Mouse (Mus musculus): ENCODE results near the gene Eps8l2. TPM values are rescaled to one million over a fixed set of nuclear protein-coding genes. Genes with fewer than 3 reads are reported as not detected.

The Eps8l2 gene
- total and polyA plus RNA-seq, 2 experiments from 2014 or later = 0.67 to 2.7 TPM

GRCm38 (mm10) chr7:141363106-141363751 lies 24.5 kb downstream of the Eps8l2 start:
- no peaks in the 10 kb centered on the region for H3K4me1 ChIP-seq (ENCODE audit: control insufficient read depth, insufficient read depth)
- H3K27ac ChIP-seq (ENCODE audit: low read depth) = no peak overlapping the region
- no peaks in the 10 kb centered on the region for H3K36me3 ChIP-seq (replicated peaks; ENCODE audit: control insufficient read depth, insufficient read depth, low read length)
- H3K9me3 ChIP-seq (replicated peaks; ENCODE audit: control insufficient read depth, low read length) = no peaks in the 10 kb centered on the region
- no peak overlapping the region for H3K9ac ChIP-seq (replicated peaks; ENCODE audit: low read depth, low read length)
- TF ChIP-seq CTCF (IDR thresholded peaks at IDR 0.05; ENCODE audit: low read depth) (peak; percentile 85), EP300 (IDR thresholded peaks at IDR 0.05; ENCODE audit: low read depth) (no peak)
- peaks cover 11% of the 10 kb centered on the region for H3K27me3 ChIP-seq (ENCODE audit: control insufficient read depth, insufficient read depth, low read length)
- 53% methylated on average over 4 of the region's 4 CpGs for WGBS
- ATAC-seq (ENCODE audit: insufficient read depth, low read depth) (peak; percentile 69), DNase-seq (ENCODE audit: low spot score) (peak; percentile 76)
- no peak overlapping the region for H3K4me2 ChIP-seq (ENCODE audit: low read depth, low read length)
- H3K4me3 ChIP-seq (ENCODE audit: low read depth, low read length) = no peak overlapping the region

GRCm38 (mm10) chr7:141363752-141364125 lies 25.1 kb downstream of the Eps8l2 start:
- H3K4me1 ChIP-seq (ENCODE audit: control insufficient read depth, insufficient read depth) = no peaks in the 10 kb centered on the region

DNA sequence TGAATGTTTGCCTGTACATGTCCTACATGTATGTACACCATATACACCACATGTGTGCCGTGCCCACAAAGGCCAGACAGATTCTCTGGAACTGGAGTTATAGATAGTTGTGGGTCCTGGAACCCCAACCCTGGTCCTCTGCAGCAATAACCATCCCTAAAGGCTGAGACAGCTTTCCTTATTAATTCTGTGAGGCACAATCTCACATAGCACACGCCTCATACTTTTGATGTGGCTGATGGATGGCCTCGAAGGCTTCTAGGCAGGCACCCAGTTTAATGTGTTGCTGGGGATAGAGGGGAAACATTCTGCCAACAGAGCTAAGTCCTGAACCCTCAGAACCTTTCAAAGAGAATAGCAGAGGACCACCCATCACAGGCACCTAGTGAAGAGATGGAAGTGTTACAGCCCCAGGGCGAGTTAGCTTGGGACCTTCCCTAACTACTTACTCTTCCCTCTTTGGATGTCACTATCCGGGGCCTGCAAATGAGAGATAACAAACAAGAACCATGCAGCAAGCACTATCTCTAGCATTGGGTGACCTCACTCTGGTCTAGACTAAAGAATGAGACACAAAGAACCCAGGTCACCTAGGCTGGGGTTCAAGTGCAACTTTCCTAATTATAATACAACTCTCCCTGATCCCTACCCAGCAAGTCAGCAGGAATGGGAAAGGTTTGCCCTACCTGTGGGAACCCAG lies 25.8 kb downstream of the Eps8l2 start:
- ATAC-seq (ENCODE audit: insufficient read depth, low read depth) (no peak), DNase-seq (ENCODE audit: low spot score) (no peak)
- no peak for TF ChIP-seq EP300 (IDR thresholded peaks at IDR 0.05; ENCODE audit: low read depth)
- no peak for TF ChIP-seq CTCF (IDR thresholded peaks at IDR 0.05; ENCODE audit: low read depth)
- no peaks in the 10 kb centered on the region for H3K4me1 ChIP-seq (ENCODE audit: control insufficient read depth, insufficient read depth)
- 47% methylated on average over 5 of the region's 5 CpGs for WGBS
- peaks cover 11% of the 10 kb centered on the region for H3K27me3 ChIP-seq (ENCODE audit: control insufficient read depth, insufficient read depth, low read length)
- H3K27ac ChIP-seq (ENCODE audit: low read depth) = no peak overlapping the region
- no peaks in the 10 kb centered on the region for H3K36me3 ChIP-seq (replicated peaks; ENCODE audit: control insufficient read depth, insufficient read depth, low read length)
- no peaks in the 10 kb centered on the region for H3K9me3 ChIP-seq (replicated peaks; ENCODE audit: control insufficient read depth, low read length)
- H3K9ac ChIP-seq (replicated peaks; ENCODE audit: low read depth, low read length) = no peak overlapping the region
- no peak overlapping the region for H3K4me2 ChIP-seq (ENCODE audit: low read depth, low read length)
- no peak overlapping the region for H3K4me3 ChIP-seq (ENCODE audit: low read depth, low read length)

More at GRCm38 (mm10) chr7:141363752-141364125, 25.1 kb downstream of the Eps8l2 start:
- 42% methylated on average over 2 of the region's 2 CpGs for WGBS
- no peak overlapping the region for H3K4me3 ChIP-seq (ENCODE audit: low read depth, low read length)
- no peak for ATAC-seq (ENCODE audit: insufficient read depth, low read depth)
- TF ChIP-seq CTCF (IDR thresholded peaks at IDR 0.05; ENCODE audit: low read depth) (no peak), EP300 (IDR thresholded peaks at IDR 0.05; ENCODE audit: low read depth) (no peak)
- no peaks in the 10 kb centered on the region for H3K36me3 ChIP-seq (replicated peaks; ENCODE audit: control insufficient read depth, insufficient read depth, low read length)
- no peak overlapping the region for H3K4me2 ChIP-seq (ENCODE audit: low read depth, low read length)
- H3K27me3 ChIP-seq (ENCODE audit: control insufficient read depth, insufficient read depth, low read length) = peaks cover 11% of the 10 kb centered on the region
- no peak overlapping the region for H3K27ac ChIP-seq (ENCODE audit: low read depth)
- no peak overlapping the region for H3K9ac ChIP-seq (replicated peaks; ENCODE audit: low read depth, low read length)
- DNase-seq (ENCODE audit: low spot score) = no peak
- no peaks in the 10 kb centered on the region for H3K9me3 ChIP-seq (replicated peaks; ENCODE audit: control insufficient read depth, low read length)

DNA sequence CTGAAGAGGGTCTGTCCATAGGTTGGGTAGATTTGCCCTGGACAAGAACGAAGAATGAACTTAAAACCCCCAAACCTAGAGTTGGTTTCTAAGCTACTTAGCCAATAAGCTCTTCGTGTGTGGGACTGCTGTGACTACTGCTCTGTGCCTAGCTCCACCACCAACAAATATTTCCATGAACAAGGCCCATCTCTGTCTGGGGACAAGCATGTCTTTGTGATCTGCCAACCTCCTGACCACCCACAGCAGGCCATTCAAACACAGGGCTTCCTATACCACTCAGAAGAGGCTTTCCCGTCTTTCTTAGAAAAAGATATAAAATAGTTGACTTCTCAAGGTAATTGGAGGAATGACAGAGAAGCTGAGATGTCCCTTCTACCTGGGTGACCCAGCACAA lies 26.4 kb downstream of the Eps8l2 start:
- Histone ChIP-seq H3K9ac (replicated peaks; ENCODE audit: low read depth, low read length) (no peak overlapping the region), H3K4me1 (ENCODE audit: control insufficient read depth, insufficient read depth) (no peaks in the 10 kb centered on the region), H3K4me3 (ENCODE audit: low read depth, low read length) (no peak overlapping the region), H3K4me2 (ENCODE audit: low read depth, low read length) (no peak overlapping the region), H3K27me3 (ENCODE audit: control insufficient read depth, insufficient read depth, low read length) (peaks cover 11% of the 10 kb centered on the region), H3K9me3 (replicated peaks; ENCODE audit: control insufficient read depth, low read length) (no peaks in the 10 kb centered on the region), H3K36me3 (replicated peaks; ENCODE audit: control insufficient read depth, insufficient read depth, low read length) (no peaks in the 10 kb centered on the region), H3K27ac (ENCODE audit: low read depth) (no peak overlapping the region)
- DNase-seq (ENCODE audit: low spot score) (no peak), ATAC-seq (ENCODE audit: insufficient read depth, low read depth) (no peak)
- WGBS = 56% methylated on average over 3 of the region's 3 CpGs
- no peak for TF ChIP-seq CTCF (IDR thresholded peaks at IDR 0.05; ENCODE audit: low read depth)
- no peak for TF ChIP-seq EP300 (IDR thresholded peaks at IDR 0.05; ENCODE audit: low read depth)

DNA sequence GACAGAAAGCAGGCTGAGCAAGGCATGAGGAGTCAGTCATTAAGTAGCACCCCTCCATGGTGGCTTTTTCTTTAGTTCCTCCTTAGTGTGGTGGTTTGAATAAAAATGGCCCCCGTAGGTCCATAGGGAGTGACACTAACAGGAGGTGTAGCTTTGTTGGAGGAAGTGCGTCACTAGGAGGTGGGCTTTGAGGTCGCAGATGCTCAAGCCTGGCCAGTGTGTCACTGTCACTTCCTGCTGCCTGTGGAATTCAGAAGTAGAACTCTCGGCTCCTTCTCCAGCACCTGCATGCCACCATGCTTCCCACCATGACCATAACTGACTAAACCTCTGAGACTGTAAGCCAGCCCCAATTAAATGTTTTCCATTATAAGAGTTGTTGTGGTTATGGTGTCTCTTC lies 28.7 kb downstream of the Eps8l2 start:
- Histone ChIP-seq H3K4me1 (ENCODE audit: control insufficient read depth, insufficient read depth) (no peaks in the 10 kb centered on the region), H3K4me2 (ENCODE audit: low read depth, low read length) (no peak overlapping the region), H3K27me3 (ENCODE audit: control insufficient read depth, insufficient read depth, low read length) (no peaks in the 10 kb centered on the region), H3K9me3 (replicated peaks; ENCODE audit: control insufficient read depth, low read length) (no peaks in the 10 kb centered on the region), H3K36me3 (replicated peaks; ENCODE audit: control insufficient read depth, insufficient read depth, low read length) (no peaks in the 10 kb centered on the region), H3K4me3 (ENCODE audit: low read depth, low read length) (no peak overlapping the region), H3K9ac (replicated peaks; ENCODE audit: low read depth, low read length) (no peak overlapping the region), H3K27ac (ENCODE audit: low read depth) (no peak overlapping the region)
- 74% methylated on average over 4 of the region's 4 CpGs for WGBS
- TF ChIP-seq CTCF (IDR thresholded peaks at IDR 0.05; ENCODE audit: low read depth) = no peak
- no peak for TF ChIP-seq EP300 (IDR thresholded peaks at IDR 0.05; ENCODE audit: low read depth)
- ATAC-seq (ENCODE audit: insufficient read depth, low read depth) (no peak), DNase-seq (ENCODE audit: low spot score) (no peak)
